Mouse (Mus musculus) embryonic facial prominence, embryonic 14.5 days (tissue): ENCODE measurements around the gene Tmem39b. TPM values are rescaled to one million over a fixed set of nuclear protein-coding genes. Genes with fewer than 3 reads are reported as not detected.

ENCODE experiments used
- ATAC-seq: fragments of 200-750 bp; cut with Nextera tagmentation; 2 replicates; pipeline ENCODE4 v1.8.0; 2017; ENCODE audit warnings: low read depth, moderate number of reproducible peaks, moderate TSS enrichment
- DNase-seq: peaks from one replicate; pipeline ENCODE4 v3.0.0-alpha.2; 2015; ENCODE audit warnings: low spot score
- H3K27ac ChIP-seq: fragments of 300-500 bp; sonication (generic); replicated peaks from 2 replicates; pipeline ENCODE4 v1.5.1; 2014; ENCODE audit warnings: low read depth, mild to moderate bottlenecking, low read length, moderate library complexity
- H3K27me3 ChIP-seq: fragments of 300-500 bp; sonication (generic); replicated peaks from 2 replicates; pipeline ENCODE4 v1.6.1; 2014; ENCODE audit warnings: low read length; ENCODE audit not compliant: control insufficient read depth, insufficient read depth
- H3K36me3 ChIP-seq: fragments of 300-500 bp; sonication (generic); 2 replicates; pipeline ENCODE4 v1.6.1; 2014; ENCODE audit warnings: low read length, mixed read lengths; ENCODE audit not compliant: control insufficient read depth, insufficient read depth
- H3K4me1 ChIP-seq: fragments of 300-500 bp; sonication (generic); 2 replicates; pipeline ENCODE4 v1.6.1; 2014; ENCODE audit warnings: antibody characterized with exemption, low read length; ENCODE audit not compliant: control insufficient read depth, insufficient read depth
- H3K4me2 ChIP-seq: fragments of 300-500 bp; sonication (generic); 2 replicates; pipeline ENCODE4 v1.6.1; 2014; ENCODE audit warnings: low read depth, mild to moderate bottlenecking, low read length, moderate library complexity, mixed read lengths
- H3K4me3 ChIP-seq: fragments of 300-500 bp; sonication (generic); 2 replicates; pipeline ENCODE4 v1.5.1; 2014; ENCODE audit warnings: low read depth, mild to moderate bottlenecking, low read length
- H3K9ac ChIP-seq: fragments of 300-500 bp; sonication (generic); 2 replicates; pipeline ENCODE4 v1.6.1; 2014; ENCODE audit warnings: low read depth, mild to moderate bottlenecking, low read length, moderate library complexity, mixed read lengths
- H3K9me3 ChIP-seq: fragments of 300-500 bp; sonication (generic); 2 replicates; pipeline ENCODE4 v1.6.1; 2016; ENCODE audit warnings: low read length; ENCODE audit not compliant: control insufficient read depth
- WGBS: fragments of 180-500 bp; shearing (Covaris S2); extraction: QIAGEN DNeasy Blood & Tissue Kit; methylation state at CpG from one replicate; pipeline ENCODE4 v1.1.7; 2014; 5-methylcytosine and 5-hydroxymethylcytosine counted together
- polyA plus RNA-seq: library from polyadenylated mRNA; unstranded; fragments of >200 nt; fragmentation: Nextera tagmentation; extraction: Ambion mirVana; gene quantifications from 2 replicates; pipeline ENCODE4 v1.2.1, GENCODE M21; 2014

Gene Tmem39b
- polyA plus RNA-seq = 22.1 and 25.0 TPM in 2 replicates

DNA sequence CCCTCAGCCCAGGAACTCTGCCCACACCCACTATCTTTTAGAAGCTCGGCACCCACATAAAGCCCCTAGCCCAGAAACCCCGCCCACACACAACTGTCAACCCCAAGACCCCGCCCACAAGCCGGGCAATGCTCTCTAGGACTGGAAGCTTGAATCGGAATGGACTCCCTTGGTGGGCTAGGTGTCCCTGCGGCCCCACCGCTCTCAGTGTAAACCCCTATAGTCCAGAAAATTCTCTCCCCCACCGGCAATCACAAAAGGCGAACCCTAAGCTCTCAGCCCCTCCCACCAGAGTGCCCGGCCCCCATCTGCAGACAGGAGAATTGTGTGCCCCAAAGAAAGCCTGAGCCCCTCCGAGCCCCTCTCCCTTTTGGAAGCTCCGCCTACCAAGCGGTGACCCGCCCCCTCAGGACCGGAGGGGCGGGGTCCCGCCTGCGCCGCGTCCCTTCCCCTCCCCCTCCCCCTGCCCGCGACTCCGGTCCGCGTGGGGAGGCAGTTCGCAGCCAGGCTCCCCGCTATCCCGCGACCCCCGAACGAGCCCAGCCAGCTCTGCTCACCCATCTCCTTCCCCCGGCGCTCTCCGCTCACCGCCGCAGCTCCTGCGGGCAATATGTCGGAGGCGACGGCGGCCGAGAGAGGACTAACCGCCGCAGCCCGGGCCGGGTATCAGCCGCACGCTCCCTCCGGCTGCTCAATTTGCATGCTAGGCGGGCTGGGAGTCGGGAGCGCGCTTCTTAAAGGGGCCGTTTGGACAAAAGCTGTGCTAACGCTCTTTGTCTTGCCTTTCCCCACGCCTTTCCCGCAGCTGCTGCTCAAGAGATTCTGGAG lies at the start of gene Tmem39b:
Gene Tmem39b (minus strand): TSS at position 681 of the 828 bp plus-strand sequence.
- H3K4me2 ChIP-seq = peak within 1 kb of the TSS; percentile 74
- peak; percentile 91 for ATAC-seq
- H3K9ac ChIP-seq = peak within 1 kb of the TSS; percentile 80
- H3K27me3 ChIP-seq = no peaks in the 10 kb centered on the region
- peaks cover 5% of the 10 kb centered on the region; the same call in 1 of the 2 replicates for H3K4me1 ChIP-seq
- H3K36me3 ChIP-seq = peaks cover 30% of the 10 kb centered on the region
- peak; percentile 98 for DNase-seq
- H3K9me3 ChIP-seq = no peaks in the 10 kb centered on the region
- 0% methylated on average over 33 of the region's 57 CpGs for WGBS
- peak within 1 kb of the TSS; percentile 51 for H3K4me3 ChIP-seq
- H3K27ac ChIP-seq = peak within 1 kb of the TSS; percentile 91

DNA sequence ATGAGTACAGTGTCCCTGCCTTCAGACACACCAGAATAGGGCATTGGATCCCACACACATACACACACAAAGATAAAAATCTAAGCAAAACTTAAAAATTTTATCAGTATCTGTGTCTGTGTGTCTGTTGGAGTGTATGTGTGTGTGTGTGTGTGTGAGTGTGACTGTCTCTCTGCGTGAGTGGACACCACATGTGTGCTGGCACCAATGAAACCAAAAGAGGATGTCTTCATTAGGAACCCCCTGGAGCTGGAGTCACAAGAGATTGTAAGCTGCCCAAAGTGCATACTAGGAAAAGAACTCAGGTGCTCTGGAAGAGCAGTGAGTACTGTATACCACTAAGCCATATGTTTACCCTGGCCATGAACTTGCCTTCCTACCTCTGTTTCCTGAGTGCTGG lies 49.5 kb upstream of the Tmem39b start:
- H3K4me3 ChIP-seq = no peak overlapping the region
- H3K9me3 ChIP-seq = no peaks in the 10 kb centered on the region
- 68% methylated on average over 1 of the region's 1 CpGs for WGBS
- ATAC-seq (no peak), DNase-seq (no peak)
- no peaks in the 10 kb centered on the region for H3K36me3 ChIP-seq
- H3K4me1 ChIP-seq = peaks cover 9% of the 10 kb centered on the region; the same call in 1 of the 2 replicates
- H3K27me3 ChIP-seq = no peaks in the 10 kb centered on the region
- H3K4me2 ChIP-seq = no peak overlapping the region
- H3K27ac ChIP-seq = no peak overlapping the region
- no peak overlapping the region for H3K9ac ChIP-seq

DNA sequence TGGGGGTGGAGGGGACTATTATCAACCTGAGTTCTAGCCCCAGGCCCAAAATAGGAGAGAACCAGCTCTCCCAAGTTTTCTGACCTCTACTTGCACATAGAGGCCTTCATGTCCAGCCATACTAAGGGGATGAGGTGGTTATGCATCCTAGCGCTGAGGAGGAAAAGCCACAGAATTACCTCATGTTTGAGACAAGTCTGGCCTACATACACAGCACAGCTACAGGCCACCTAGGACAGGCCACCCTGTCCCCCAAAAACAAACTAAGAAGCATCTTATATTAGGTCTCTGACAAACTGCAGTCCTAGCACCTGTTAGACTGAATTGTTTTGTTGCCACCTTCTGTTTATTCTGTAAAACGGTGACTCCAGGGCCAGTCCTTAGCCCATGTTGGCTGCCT lies 46.9 kb upstream of the Tmem39b start:
- 43% methylated on average over 2 of the region's 2 CpGs for WGBS
- no peak for DNase-seq

DNA sequence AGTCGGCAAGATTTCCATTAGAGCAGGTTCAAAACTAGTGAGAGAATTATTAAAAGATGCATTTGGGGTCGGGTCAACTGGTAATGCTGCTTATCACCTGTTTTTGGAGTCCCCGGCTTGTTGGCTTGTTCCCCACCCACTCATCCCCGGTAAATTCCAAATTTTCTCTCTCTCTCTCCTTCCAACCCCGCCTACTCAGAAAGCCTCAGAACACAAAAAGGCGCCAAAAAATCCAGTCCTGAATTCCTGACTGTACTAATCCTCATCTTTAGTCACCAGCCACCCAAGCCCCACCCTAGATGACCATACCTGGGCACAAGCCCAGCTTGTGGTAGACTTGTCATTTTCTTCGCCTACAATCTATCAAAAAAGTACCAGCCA lies 46.4 kb upstream of the Tmem39b start:
- 5% methylated on average over 7 of the region's 7 CpGs for WGBS
- H3K27ac ChIP-seq = peak overlapping the region; percentile 99
- ATAC-seq = no peak
- H3K4me2 ChIP-seq = peak overlapping the region; percentile 62
- H3K9me3 ChIP-seq = no peaks in the 10 kb centered on the region
- H3K36me3 ChIP-seq = 0 out of 2 replicates have a peak, but pooled peaks cover 4% of the 10 kb centered on the region
- peaks cover 21% of the 10 kb centered on the region for H3K4me1 ChIP-seq
- H3K4me3 ChIP-seq = peak overlapping the region; percentile 90
- H3K27me3 ChIP-seq = no peaks in the 10 kb centered on the region
- peak overlapping the region; percentile 85 for H3K9ac ChIP-seq
- peak; percentile 75 for DNase-seq

More for the DNA sequence above, 46.9 kb upstream of the Tmem39b start:
- Histone ChIP-seq H3K27me3 (no peaks in the 10 kb centered on the region), H3K9me3 (no peaks in the 10 kb centered on the region), H3K4me1 (peaks cover 19% of the 10 kb centered on the region), H3K4me2 (peak overlapping the region; percentile 62), H3K36me3 (0 out of 2 replicates have a peak, but pooled peaks cover 4% of the 10 kb centered on the region), H3K4me3 (peak overlapping the region; percentile 90), H3K9ac (peak overlapping the region; percentile 85), H3K27ac (peak overlapping the region; percentile 99)
- ATAC-seq = no peak

DNA sequence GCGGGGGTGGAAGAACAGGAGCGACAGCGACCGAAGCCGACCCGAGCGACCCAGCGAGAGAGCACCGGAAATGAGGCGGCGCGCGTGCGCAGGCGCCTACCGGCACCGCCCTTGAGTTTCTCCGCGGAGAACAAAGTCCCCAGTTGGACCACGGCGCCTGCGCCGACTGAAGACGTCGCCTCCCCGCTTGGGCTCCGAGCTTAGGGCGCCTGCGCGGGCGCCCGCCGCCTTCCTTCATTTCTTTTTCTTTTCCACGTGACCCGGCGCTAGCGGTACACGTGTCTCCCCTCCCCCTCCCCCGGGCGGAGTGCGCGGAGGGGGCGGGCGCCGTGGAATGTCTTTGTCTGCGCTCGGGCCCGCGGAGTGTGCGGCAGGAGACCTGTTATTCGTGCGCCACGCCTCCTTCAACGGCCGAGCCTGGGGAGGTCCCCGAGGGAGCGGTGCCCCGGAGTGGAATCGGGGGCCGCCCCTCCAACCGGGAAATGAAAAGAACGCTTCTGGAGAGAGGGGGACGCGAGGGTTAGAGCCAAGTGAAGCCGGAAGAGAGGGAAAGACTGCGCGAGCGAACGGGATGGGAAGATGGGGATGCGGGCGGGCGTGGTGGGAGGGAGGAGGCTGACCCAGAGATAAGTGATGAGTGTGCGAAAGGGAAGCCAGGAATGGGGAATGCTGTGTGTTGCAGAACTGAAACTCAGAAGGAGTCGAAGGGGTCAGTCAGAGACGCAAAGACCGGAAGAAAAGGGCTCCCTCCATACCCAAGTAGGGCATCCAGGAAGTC lies 45.8 kb upstream of the Tmem39b start, which contains the start of gene Khdrbs1:
Gene Khdrbs1 (minus strand): TSS at position 72 of the 778 bp plus-strand sequence.
- Histone ChIP-seq H3K9me3 (no peaks in the 10 kb centered on the region), H3K27me3 (no peaks in the 10 kb centered on the region), H3K27ac (peak within 1 kb of the TSS; percentile 99), H3K9ac (peak within 1 kb of the TSS; percentile 97), H3K36me3 (0 out of 2 replicates have a peak, but pooled peaks cover 4% of the 10 kb centered on the region), H3K4me3 (peak within 1 kb of the TSS; percentile 90), H3K4me1 (peaks cover 24% of the 10 kb centered on the region), H3K4me2 (peak within 1 kb of the TSS; percentile 73)
- WGBS = under 1% methylated on average over 55 of the region's 76 CpGs
- peak; percentile 94 for ATAC-seq
- peak; percentile 99 for DNase-seq

DNA sequence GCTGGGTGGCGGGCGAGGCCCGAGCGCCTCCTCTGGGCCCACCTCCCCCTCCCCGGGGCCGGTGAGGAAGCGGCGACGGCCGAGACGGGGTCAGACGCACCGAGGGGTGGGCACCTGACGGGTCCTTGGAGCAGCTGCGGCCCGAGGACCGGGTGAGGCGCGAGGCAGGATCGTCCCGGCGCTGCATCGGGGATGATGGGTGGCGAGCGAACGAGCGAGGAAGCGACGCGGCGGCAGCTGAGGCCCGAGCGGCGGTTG lies 45.3 kb upstream of the Tmem39b start:
- no peak for DNase-seq
- peak overlapping the region; percentile 97 for H3K9ac ChIP-seq
- no peaks in the 10 kb centered on the region for H3K9me3 ChIP-seq
- peaks cover 29% of the 10 kb centered on the region for H3K4me1 ChIP-seq
- H3K27me3 ChIP-seq = no peaks in the 10 kb centered on the region
- H3K36me3 ChIP-seq = 0 out of 2 replicates have a peak, but pooled peaks cover 4% of the 10 kb centered on the region
- H3K4me2 ChIP-seq = peak overlapping the region; percentile 73
- ATAC-seq = peak; percentile 34
- peak overlapping the region; percentile 90 for H3K4me3 ChIP-seq
- under 1% methylated on average over 17 of the region's 34 CpGs for WGBS
- H3K27ac ChIP-seq = peak overlapping the region; percentile 95

DNA sequence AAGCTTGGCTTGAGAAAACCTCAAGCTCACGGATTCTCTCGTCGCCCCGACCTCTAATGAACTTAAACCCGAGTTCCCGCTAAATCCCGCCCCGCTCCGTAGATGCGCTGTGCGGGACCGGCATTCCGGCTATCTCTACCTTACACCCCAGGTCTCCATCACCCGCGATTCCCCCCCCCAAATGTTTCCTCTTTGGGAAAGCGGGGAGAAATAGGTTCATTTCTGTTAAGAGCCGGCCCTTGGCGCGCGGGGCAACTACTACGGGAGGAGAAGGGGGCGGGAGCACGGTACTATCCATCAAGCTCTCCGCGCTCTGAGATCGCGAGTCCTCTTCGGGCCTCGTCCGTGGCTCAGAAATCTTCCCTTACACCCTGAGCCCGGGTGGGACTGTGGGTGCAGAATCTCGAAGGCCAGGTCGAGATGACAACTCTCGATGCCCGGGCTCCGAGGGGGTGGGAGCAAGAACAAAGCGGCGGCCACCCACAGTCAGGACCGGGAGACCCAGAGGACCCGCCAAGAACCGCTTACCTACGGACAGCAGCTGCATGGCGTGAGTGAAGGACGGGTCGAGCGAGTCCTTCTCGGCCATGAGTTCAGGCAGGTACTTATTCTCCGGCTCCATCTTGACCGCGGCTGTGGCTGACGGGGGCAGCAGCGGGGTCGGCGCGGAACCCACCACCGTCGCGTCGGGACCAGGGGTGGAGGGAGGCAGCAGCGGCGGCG lies 44.8 kb upstream of the Tmem39b start:
- no peaks in the 10 kb centered on the region for H3K27me3 ChIP-seq
- H3K4me2 ChIP-seq = peak overlapping the region; percentile 73
- peaks cover 29% of the 10 kb centered on the region for H3K4me1 ChIP-seq
- DNase-seq (peak; percentile 53), ATAC-seq (0 out of 2 replicates have a peak, but pooled peaks have one; percentile 3)
- H3K9me3 ChIP-seq = no peaks in the 10 kb centered on the region
- peak overlapping the region; percentile 95 for H3K27ac ChIP-seq
- WGBS = 1% methylated on average over 44 of the region's 62 CpGs
- H3K4me3 ChIP-seq = peak overlapping the region; percentile 90
- 0 out of 2 replicates have a peak, but pooled peaks cover 4% of the 10 kb centered on the region for H3K36me3 ChIP-seq
- peak overlapping the region; percentile 97 for H3K9ac ChIP-seq

DNA sequence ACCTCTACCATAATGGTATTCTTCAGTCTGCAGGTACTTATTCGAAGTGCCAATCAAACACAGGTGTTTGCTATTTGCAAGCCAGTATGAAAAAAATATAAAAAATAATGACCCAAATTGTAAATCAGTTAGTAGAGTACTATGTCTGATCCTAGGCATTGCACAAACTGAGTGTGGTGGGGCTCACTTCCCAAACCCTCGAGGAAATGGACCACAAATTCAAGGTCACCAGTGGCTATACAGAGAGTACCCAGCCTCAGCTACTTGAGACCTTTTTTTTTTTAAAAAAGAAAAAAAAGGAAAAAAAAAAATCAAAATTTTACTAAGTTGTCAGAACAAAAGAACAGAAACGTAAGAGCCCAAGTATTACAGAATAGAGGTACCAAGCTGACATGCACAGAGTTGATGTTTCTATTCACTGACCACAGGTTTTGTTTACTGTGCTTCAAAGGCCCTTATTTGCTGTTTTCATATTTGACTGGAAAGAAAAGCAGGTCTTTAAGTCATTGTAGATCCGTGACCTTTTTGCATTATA lies 42.5 kb upstream of the Tmem39b start:
- Histone ChIP-seq H3K4me2 (peak overlapping the region; percentile 73), H3K4me3 (peak overlapping the region; percentile 90; the same call in 1 of the 2 replicates), H3K36me3 (peaks cover 10% of the 10 kb centered on the region; the same call in 1 of the 2 replicates), H3K27me3 (no peaks in the 10 kb centered on the region), H3K9me3 (no peaks in the 10 kb centered on the region), H3K27ac (no peak overlapping the region), H3K9ac (no peak overlapping the region), H3K4me1 (peaks cover 32% of the 10 kb centered on the region)
- DNase-seq (no peak), ATAC-seq (no peak)
- 65% methylated on average over 4 of the region's 4 CpGs for WGBS
